Mouse (Mus musculus) CD4-positive helper T cell, adult 2 months (primary cell): ENCODE measurements around the gene Ptpn18.
A peak's percentile ranks its signal among the peaks of the same experiment; 100 is the strongest.

ENCODE experiments used
- DNase-seq: peaks from one replicate; pipeline ENCODE4 v3.0.0-alpha.2; 2012; ENCODE audit warnings: low read depth, missing footprints, low spot score

The Ptpn18 gene

GRCm38 (mm10) chr1:34464310-34464817, 4.8 kb downstream of the Ptpn18 start:
- DNase-seq: peak; percentile 31

- DNase-seq: no peak
These were observed 5.9 kb downstream of the Ptpn18 start for GRCm38 (mm10) chr1:34465445-34465844.

- no peak for DNase-seq
These were observed 8.5 kb downstream of the Ptpn18 start for GRCm38 (mm10) chr1:34468051-34468450.

- DNase-seq: no peak
These were observed 8.9 kb downstream of the Ptpn18 start for GRCm38 (mm10) chr1:34468500-34468899.

GRCm38 (mm10) chr1:34469801-34470200, 10.2 kb downstream of the Ptpn18 start:
- no peak for DNase-seq

- peak; percentile 90 for DNase-seq
These were observed 13.1 kb downstream of the Ptpn18 start for GRCm38 (mm10) chr1:34472427-34473300.

- peak; percentile 75 for DNase-seq
These were observed 19.5 kb downstream of the Ptpn18 start for GRCm38 (mm10) chr1:34478891-34479655.

- DNase-seq: peak; percentile 51
These were observed 21.2 kb downstream of the Ptpn18 start for GRCm38 (mm10) chr1:34480801-34481200.

GRCm38 (mm10) chr1:34481920-34482669, 22.5 kb downstream of the Ptpn18 start:
- no peak for DNase-seq

GRCm38 (mm10) chr1:34484470-34484869, 24.9 kb downstream of the Ptpn18 start:
- peak; percentile 79 for DNase-seq

- peak; percentile 84 for DNase-seq
These were observed 26.1 kb downstream of the Ptpn18 start for GRCm38 (mm10) chr1:34485461-34486188.

- DNase-seq: no peak
These were observed 27.8 kb downstream of the Ptpn18 start for GRCm38 (mm10) chr1:34487383-34487782.

GRCm38 (mm10) chr1:34489852-34490541, 30.4 kb downstream of the Ptpn18 start:
- DNase-seq: no peak

GRCm38 (mm10) chr1:34491480-34491879, 31.9 kb downstream of the Ptpn18 start:
- no peak for DNase-seq

GRCm38 (mm10) chr1:34502991-34503390, 43.4 kb downstream of the Ptpn18 start:
- no peak for DNase-seq

GRCm38 (mm10) chr1:34505307-34505706, 45.7 kb downstream of the Ptpn18 start:
- DNase-seq: no peak

GRCm38 (mm10) chr1:34505970-34506551, 46.5 kb downstream of the Ptpn18 start:
- DNase-seq: no peak

- no peak for DNase-seq
These were observed 48.4 kb downstream of the Ptpn18 start for GRCm38 (mm10) chr1:34507986-34508385.

- DNase-seq: peak; percentile 82
These were observed 51.0 kb downstream of the Ptpn18 start for GRCm38 (mm10) chr1:34510575-34510981.

- peak; percentile 60 for DNase-seq
These were observed 51.5 kb downstream of the Ptpn18 start for GRCm38 (mm10) chr1:34511027-34511426.
